Mouse (Mus musculus) hindbrain, embryonic 14.5 days (tissue): ENCODE results near the gene Pde6h. TPM values are rescaled to one million over a fixed set of nuclear protein-coding genes. Genes with fewer than 3 reads are reported as not detected.
"Not testable (repeated sequence)": the region's sequence is repeated elsewhere in the genome, so short reads cannot be mapped to it uniquely, and the experiment has no call there.

Source experiments
- ATAC-seq: fragments of 200-750 bp; cut with Nextera tagmentation; 2 replicates; pipeline ENCODE4 v1.8.0; 2017; ENCODE audit warnings: moderate number of reproducible peaks, mild to moderate bottlenecking, moderate TSS enrichment, moderate library complexity; ENCODE audit not compliant: low FRiP score
- DNase-seq: peaks from one replicate; pipeline ENCODE4 v3.0.0-alpha.2; 2015; ENCODE audit warnings: low spot score
- H3K27ac ChIP-seq: fragments of 300-500 bp; sonication (generic); 2 replicates; pipeline ENCODE4 v1.5.1; 2014; ENCODE audit warnings: mild to moderate bottlenecking, moderate library complexity
- H3K27me3 ChIP-seq: fragments of 300-500 bp; sonication (generic); 2 replicates; pipeline ENCODE4 v1.6.1; 2014; ENCODE audit warnings: mild to moderate bottlenecking, low read length, mixed read lengths; ENCODE audit not compliant: control insufficient read depth, insufficient read depth
- H3K36me3 ChIP-seq: fragments of 300-500 bp; sonication (generic); replicated peaks from 2 replicates; pipeline ENCODE4 v1.6.1; 2014; ENCODE audit not compliant: control insufficient read depth, insufficient read depth
- H3K4me1 ChIP-seq: fragments of 300-500 bp; sonication (generic); replicated peaks from 2 replicates; pipeline ENCODE4 v1.6.1; 2014; ENCODE audit warnings: antibody characterized with exemption, low read length, mixed read lengths; ENCODE audit not compliant: control insufficient read depth, insufficient read depth
- H3K4me2 ChIP-seq: fragments of 300-500 bp; sonication (generic); replicated peaks from 2 replicates; pipeline ENCODE4 v1.6.1; 2014; ENCODE audit warnings: mild to moderate bottlenecking, moderate library complexity
- H3K4me3 ChIP-seq: fragments of 300-500 bp; sonication (generic); replicated peaks from 2 replicates; pipeline ENCODE4 v1.5.1; 2014; ENCODE audit warnings: mild to moderate bottlenecking, low read length
- H3K9ac ChIP-seq: fragments of 300-500 bp; sonication (generic); 2 replicates; pipeline ENCODE4 v1.6.1; 2014
- H3K9me3 ChIP-seq: fragments of 300-500 bp; sonication (generic); 2 replicates; pipeline ENCODE4 v1.6.1; 2016; ENCODE audit warnings: low read length; ENCODE audit not compliant: control insufficient read depth
- WGBS: fragments of 180-500 bp; shearing (Covaris S2); extraction: QIAGEN DNeasy Blood & Tissue Kit; methylation state at CpG from one replicate; pipeline ENCODE4 v1.1.7; 2014; 5-methylcytosine and 5-hydroxymethylcytosine counted together
- polyA plus RNA-seq: library from polyadenylated mRNA; unstranded; fragments of >200 nt; fragmentation: Nextera tagmentation; extraction: Ambion mirVana; gene quantifications from 2 replicates; pipeline ENCODE4 v1.2.1, GENCODE M21; 2014

Gene Pde6h
- polyA plus RNA-seq = 0.03 and 0.48 TPM in 2 replicates

DNA sequence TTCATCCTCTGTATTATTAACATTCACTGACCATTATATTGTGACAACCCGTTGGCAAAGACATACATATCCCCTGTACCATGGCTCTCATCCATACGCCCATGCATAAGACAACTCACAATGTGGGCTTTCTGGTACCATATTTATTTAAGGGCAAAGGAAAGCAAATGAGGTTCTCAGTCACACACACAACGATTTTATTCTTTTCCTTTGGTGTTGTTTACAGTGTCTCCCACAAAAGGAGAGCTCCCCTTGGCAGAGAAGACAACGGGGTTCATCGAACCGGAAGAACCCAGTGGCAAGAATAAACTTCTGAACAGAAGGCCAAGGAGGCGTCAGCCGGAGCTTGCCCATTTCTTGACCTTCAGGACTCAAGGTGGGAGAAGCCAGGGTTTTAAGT is at the start of gene Pde6h:
Gene Pde6h, plus strand, starts transcription at position 301 of the 400 bp plus-strand sequence.
- Histone ChIP-seq H3K4me2 (no peak within 1 kb of the TSS), H3K9ac (no peak within 1 kb of the TSS), H3K36me3 (no peaks in the 10 kb centered on the region), H3K27ac (no peak within 1 kb of the TSS), H3K27me3 (no peaks in the 10 kb centered on the region), H3K4me3 (no peak within 1 kb of the TSS), H3K9me3 (no peaks in the 10 kb centered on the region), H3K4me1 (no peaks in the 10 kb centered on the region)
- WGBS = 90% methylated on average over 8 of the region's 8 CpGs
- ATAC-seq (no peak), DNase-seq (no peak)

DNA sequence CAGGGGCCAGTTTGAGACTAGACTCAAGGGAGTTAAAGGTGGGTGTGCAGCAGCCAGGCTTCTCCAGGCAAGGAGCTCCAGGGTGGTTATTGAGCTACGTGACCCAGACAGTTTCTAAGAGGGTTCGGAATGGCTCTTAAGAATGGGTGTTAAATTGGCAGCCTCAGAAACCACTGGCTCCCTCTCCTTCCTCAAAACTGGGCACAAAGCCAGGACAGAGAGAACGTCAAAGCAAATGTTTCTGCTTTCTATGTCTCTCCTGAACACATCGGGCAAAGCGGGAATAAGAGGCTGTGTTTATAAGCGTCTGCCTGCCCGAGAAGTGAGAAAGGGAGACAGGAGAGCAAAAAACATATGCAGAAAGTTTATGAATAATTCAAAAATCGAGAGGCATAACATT is 49.0 kb upstream of the Pde6h start:
- Histone ChIP-seq H3K9me3 (no peaks in the 10 kb centered on the region), H3K4me2 (no peak overlapping the region), H3K4me1 (peaks cover 4% of the 10 kb centered on the region; the same call in 1 of the 2 replicates), H3K9ac (no peak overlapping the region), H3K27me3 (no peaks in the 10 kb centered on the region), H3K36me3 (no peaks in the 10 kb centered on the region), H3K27ac (no peak overlapping the region), H3K4me3 (no peak overlapping the region)
- WGBS = 43% methylated on average over 8 of the region's 8 CpGs
- ATAC-seq = no peak
- DNase-seq = no peak

DNA sequence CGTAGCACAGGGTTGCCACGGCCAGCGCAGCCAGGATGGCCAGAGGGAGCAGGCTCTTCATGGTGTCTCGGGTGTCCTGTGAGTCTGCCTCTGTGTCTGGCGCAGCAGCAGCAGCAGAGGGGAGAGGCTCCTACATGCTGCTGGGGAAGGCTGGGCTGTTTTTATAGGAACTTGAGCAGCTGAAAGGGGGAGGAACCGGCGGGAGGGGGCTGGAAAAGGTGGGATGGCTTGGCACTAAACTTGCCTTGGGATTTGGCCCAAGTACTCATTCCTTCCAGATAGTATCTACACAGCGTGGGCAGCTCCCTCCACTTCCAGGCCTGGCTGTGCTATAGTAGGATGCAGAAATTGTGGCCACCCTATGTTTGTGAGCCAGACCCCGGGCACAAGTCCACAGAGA is 48.0 kb upstream of the Pde6h start, which contains the start of gene Mgp:
Gene Mgp, minus strand, starts transcription at position 154 of the 400 bp plus-strand sequence.
- no peak for DNase-seq
- Histone ChIP-seq H3K4me3 (no peak within 1 kb of the TSS), H3K27ac (no peak within 1 kb of the TSS), H3K4me2 (no peak within 1 kb of the TSS), H3K27me3 (no peaks in the 10 kb centered on the region), H3K9ac (no peak within 1 kb of the TSS), H3K4me1 (peaks cover 4% of the 10 kb centered on the region; the same call in 1 of the 2 replicates), H3K9me3 (no peaks in the 10 kb centered on the region), H3K36me3 (no peaks in the 10 kb centered on the region)
- WGBS = 58% methylated on average over 9 of the region's 9 CpGs
- no peak for ATAC-seq

DNA sequence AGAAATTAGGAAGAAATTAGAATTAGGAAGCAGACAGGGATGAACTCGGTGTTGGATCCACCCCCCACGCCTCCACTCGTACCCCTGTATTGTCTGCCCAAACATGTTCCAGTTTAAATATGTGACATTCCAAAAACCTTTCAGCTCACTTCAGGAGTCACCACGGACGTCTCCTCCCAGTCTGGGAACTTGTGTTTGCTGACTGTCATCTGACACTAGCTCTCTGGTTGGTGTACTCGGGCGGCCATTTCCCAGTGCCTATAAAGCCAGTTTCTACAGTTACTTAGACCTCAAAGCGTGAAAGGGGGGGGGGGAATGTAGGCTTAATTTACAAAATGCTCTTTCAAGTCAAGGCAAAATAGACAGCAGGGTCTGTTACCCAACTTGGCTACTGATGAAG is 42.0 kb upstream of the Pde6h start:
- 81% methylated on average over 8 of the region's 8 CpGs for WGBS

DNA sequence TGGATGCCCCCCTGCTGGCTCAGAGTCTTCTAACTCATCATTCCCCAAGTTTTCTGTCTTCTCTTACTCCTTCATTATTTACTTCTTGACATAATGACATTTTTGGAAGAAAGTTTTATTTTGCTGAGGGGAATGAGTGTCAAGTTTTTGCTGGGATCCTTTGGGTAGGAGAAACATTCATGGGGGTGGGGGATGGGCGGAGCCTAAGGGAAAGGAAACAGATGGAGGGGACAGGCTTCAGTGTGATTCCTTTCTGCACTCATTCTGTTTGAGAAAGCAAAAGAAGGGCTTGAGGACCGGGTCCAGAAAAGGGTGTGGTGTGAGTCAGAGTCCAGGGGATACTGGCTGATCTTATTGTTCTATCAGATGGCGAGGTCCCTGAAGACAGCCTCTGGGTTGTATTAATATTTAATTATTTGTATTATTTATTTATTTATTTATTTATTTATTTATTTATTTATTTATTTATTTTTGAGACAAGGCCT is 40.2 kb upstream of the Pde6h start:
- no peak for DNase-seq
- Histone ChIP-seq H3K4me1 (no peaks in the 10 kb centered on the region), H3K36me3 (no peaks in the 10 kb centered on the region), H3K4me2 (no peak overlapping the region), H3K27ac (no peak overlapping the region), H3K4me3 (no peak overlapping the region), H3K9me3 (no peaks in the 10 kb centered on the region), H3K27me3 (no peaks in the 10 kb centered on the region), H3K9ac (no peak overlapping the region)
- WGBS = 80% methylated on average over 3 of the region's 3 CpGs
- ATAC-seq = no peak

More for the DNA sequence above, 42.0 kb upstream of the Pde6h start:
- H3K27ac ChIP-seq = no peak overlapping the region
- no peak for DNase-seq
- H3K4me3 ChIP-seq = no peak overlapping the region
- H3K9ac ChIP-seq = no peak overlapping the region
- no peak for ATAC-seq
- H3K4me2 ChIP-seq = no peak overlapping the region
- H3K36me3 ChIP-seq = no peaks in the 10 kb centered on the region
- no peaks in the 10 kb centered on the region for H3K4me1 ChIP-seq
- no peaks in the 10 kb centered on the region for H3K9me3 ChIP-seq
- no peaks in the 10 kb centered on the region for H3K27me3 ChIP-seq

DNA sequence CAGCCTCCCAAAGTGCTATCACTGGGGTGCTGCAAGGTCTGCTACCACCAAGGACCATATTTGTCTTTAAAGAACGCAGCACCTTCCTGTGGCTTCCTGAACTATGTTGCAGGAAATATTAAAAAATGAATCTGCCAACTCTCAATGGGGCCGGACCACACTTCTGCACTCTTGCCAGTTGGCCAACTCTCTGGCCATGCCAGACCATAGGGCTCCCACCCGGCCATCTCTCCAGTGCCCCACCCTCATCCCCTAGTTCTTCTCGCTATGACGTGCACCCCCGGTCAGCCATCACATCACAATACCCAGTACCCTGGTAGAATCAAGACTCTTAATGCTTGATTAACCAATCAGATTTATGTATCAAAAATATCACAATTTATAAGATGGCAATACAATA is 39.7 kb upstream of the Pde6h start:
- DNase-seq (no peak), ATAC-seq (no peak)
- no peak overlapping the region for H3K4me3 ChIP-seq
- H3K9me3 ChIP-seq = no peaks in the 10 kb centered on the region
- H3K4me2 ChIP-seq = no peak overlapping the region
- H3K27ac ChIP-seq = no peak overlapping the region
- H3K27me3 ChIP-seq = no peaks in the 10 kb centered on the region
- no peaks in the 10 kb centered on the region for H3K4me1 ChIP-seq
- H3K9ac ChIP-seq = no peak overlapping the region
- no peaks in the 10 kb centered on the region for H3K36me3 ChIP-seq
- 95% methylated on average over 6 of the region's 6 CpGs for WGBS

DNA sequence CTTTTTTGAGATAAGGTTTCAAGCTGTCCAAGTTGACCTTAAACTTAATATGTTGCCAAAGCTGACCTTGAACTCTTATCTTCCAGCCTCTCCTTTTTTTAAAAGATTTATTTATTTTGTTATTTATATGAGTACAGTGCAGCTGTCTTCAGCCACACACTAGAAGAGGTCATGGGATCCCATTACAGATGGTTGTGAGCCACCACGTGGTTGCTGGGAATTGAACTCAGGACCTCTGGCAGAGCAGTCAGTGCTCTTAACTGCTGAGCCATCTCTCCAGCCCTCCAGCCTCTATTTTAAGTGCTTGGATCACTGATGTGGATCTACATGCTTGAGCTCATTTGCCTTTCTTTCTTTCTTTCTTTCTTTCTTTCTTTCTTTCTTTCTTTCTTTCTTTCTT is 38.9 kb upstream of the Pde6h start:
- not testable (repeated sequence) for ATAC-seq, H3K9ac ChIP-seq, H3K4me2 ChIP-seq, H3K4me1 ChIP-seq, H3K4me3 ChIP-seq, DNase-seq, H3K9me3 ChIP-seq, H3K27me3 ChIP-seq, H3K27ac ChIP-seq, H3K36me3 ChIP-seq
- WGBS = 54% methylated on average over 1 of the region's 1 CpGs

DNA sequence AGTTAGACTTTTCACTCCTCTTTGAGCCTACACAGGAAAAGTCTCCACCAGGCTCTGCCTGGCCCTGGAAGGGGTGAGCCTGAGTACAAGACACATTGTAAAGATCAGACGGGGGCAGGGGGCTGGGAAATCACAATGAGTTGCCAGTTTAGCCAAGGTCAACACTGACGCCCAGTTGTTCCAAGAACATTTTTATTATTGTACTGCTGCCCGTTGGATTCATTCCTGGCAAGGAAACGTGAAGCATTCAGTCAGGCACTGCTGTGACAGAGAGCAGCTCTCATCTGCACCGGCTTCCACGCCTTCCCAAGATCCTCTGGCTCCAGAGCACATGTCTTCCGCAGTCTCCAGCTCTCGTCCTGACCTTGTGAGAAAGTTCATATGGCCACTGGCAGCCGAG is 35.8 kb upstream of the Pde6h start:
- Histone ChIP-seq H3K4me3 (no peak overlapping the region), H3K9ac (no peak overlapping the region), H3K36me3 (no peaks in the 10 kb centered on the region), H3K27ac (no peak overlapping the region), H3K4me2 (no peak overlapping the region), H3K4me1 (no peaks in the 10 kb centered on the region), H3K27me3 (no peaks in the 10 kb centered on the region), H3K9me3 (no peaks in the 10 kb centered on the region)
- ATAC-seq = no peak
- no peak for DNase-seq
- WGBS = 74% methylated on average over 9 of the region's 9 CpGs

DNA sequence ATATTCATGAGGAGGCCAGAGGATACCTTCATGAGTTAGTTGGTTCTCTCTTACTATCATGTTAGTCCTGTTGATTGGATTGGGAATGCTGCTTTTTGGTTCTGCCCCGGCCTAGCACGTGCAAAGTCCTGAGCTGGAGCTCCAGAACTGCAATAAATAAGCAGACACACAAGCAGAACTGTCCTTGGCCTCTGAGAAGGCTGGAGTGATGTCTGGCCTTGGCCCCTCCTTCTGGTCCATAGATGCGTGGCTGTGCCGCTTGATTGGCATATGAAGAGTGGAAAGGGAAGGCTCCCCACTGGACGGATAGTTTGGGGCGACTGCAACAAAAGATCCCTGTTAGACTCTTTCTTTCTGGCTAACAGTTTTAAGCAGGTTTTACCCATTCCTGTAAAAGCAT is 34.6 kb upstream of the Pde6h start:
- ATAC-seq = no peak
- H3K4me3 ChIP-seq = no peak overlapping the region
- no peak overlapping the region for H3K9ac ChIP-seq
- H3K27ac ChIP-seq = no peak overlapping the region
- H3K9me3 ChIP-seq = no peaks in the 10 kb centered on the region
- no peaks in the 10 kb centered on the region for H3K27me3 ChIP-seq
- 87% methylated on average over 6 of the region's 6 CpGs for WGBS
- H3K36me3 ChIP-seq = no peaks in the 10 kb centered on the region
- DNase-seq = no peak
- H3K4me2 ChIP-seq = no peak overlapping the region
- H3K4me1 ChIP-seq = no peaks in the 10 kb centered on the region

DNA sequence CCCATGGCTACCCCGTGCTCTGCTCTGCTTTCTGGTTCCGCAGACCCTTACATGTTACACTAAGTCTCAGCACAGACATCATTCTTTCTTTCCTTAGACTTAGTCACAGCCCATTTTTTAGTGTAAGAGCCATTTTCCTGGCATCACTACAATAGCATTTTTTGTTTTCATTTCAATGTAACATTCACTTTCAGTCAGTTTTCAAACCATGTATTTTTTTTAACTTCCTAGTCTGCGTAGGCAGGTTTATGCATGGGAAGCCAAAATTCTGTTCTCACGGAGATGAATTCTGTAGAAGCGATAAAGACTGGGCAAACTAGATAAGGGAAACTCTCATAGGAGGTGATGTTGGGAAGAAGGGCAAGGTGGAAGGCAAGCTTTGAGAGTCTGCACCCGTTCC is 34.1 kb upstream of the Pde6h start:
- no peak overlapping the region for H3K4me2 ChIP-seq
- H3K36me3 ChIP-seq = no peaks in the 10 kb centered on the region
- H3K9ac ChIP-seq = no peak overlapping the region
- no peaks in the 10 kb centered on the region for H3K27me3 ChIP-seq
- H3K4me3 ChIP-seq = no peak overlapping the region
- no peaks in the 10 kb centered on the region for H3K9me3 ChIP-seq
- no peak overlapping the region for H3K27ac ChIP-seq
- H3K4me1 ChIP-seq = no peaks in the 10 kb centered on the region
- WGBS = 91% methylated on average over 6 of the region's 6 CpGs
- ATAC-seq (no peak), DNase-seq (no peak)
